Mouse (Mus musculus): ENCODE results near the gene Scn5a. TPM values are rescaled to one million over a fixed set of nuclear protein-coding genes. Genes with fewer than 3 reads are reported as not detected.

Scn5a gene
- not detected for total RNA-seq (2018; cell fraction: chromatin; rRNA removed)
- not detected for total RNA-seq (2018; cell fraction: cytosol; rRNA removed)
- total RNA-seq (2018; cell fraction: nucleus; rRNA removed), result not detected
- not detected in 3 replicates for polyA plus RNA-seq (2018)

GRCm38 (mm10) chr9:119578636-119579438 lies at the start of gene Scn5a:
TSS of gene Scn5a (minus strand) at chr9:119579016.
- Histone ChIP-seq H3K79me2 (ENCODE audit: inconsistent target) (no peaks in the 10 kb centered on the region), H3K36me3 (ENCODE audit: inconsistent target) (no peaks in the 10 kb centered on the region), H3K27ac (no peak within 1 kb of the TSS), H3K4me3 (ENCODE audit: inconsistent target) (no peak within 1 kb of the TSS)
- WGBS (ENCODE audit: missing documents), result 2% methylated on average over 96 of the region's 99 CpGs

GRCm38 (mm10) chr9:119627227-119627626 lies 48.4 kb upstream of the Scn5a start:
- Histone ChIP-seq H3K27ac (no peak overlapping the region), H3K79me2 (ENCODE audit: inconsistent target) (no peaks in the 10 kb centered on the region), H3K4me3 (ENCODE audit: inconsistent target) (no peak overlapping the region), H3K36me3 (ENCODE audit: inconsistent target) (no peaks in the 10 kb centered on the region)
- WGBS (ENCODE audit: missing documents), result 80% methylated on average over 6 of the region's 6 CpGs

DNA sequence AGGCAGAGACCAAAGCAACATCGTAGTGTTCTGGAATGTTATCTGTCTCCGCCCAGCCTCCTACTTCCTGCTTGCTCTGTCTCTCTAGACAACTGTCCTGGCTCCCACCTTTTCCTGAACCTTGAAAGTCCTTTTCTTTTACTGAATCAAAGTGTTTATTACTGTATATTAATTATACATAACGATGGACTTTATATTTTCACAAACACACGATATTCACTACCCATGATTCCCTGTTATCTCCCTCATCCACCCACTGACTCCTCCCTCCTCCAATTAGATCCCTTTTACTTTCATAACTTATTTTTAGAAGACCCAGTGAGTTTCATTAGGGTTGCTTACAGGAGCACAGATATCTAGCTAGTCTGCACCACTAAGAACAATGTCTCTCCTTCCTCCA lies 45.3 kb upstream of the Scn5a start:
- Histone ChIP-seq H3K27ac (no peak overlapping the region), H3K36me3 (ENCODE audit: inconsistent target) (no peaks in the 10 kb centered on the region), H3K79me2 (ENCODE audit: inconsistent target) (no peaks in the 10 kb centered on the region), H3K4me3 (ENCODE audit: inconsistent target) (no peak overlapping the region)
- WGBS (ENCODE audit: missing documents), result 80% methylated on average over 4 of the region's 4 CpGs

- H3K4me3 ChIP-seq (ENCODE audit: inconsistent target), result no peak overlapping the region
- no peak overlapping the region for H3K27ac ChIP-seq
- H3K36me3 ChIP-seq (ENCODE audit: inconsistent target), result no peaks in the 10 kb centered on the region
- no peaks in the 10 kb centered on the region for H3K79me2 ChIP-seq (ENCODE audit: inconsistent target)
- WGBS (ENCODE audit: missing documents), result 88% methylated on average over 6 of the region's 6 CpGs
Measured at GRCm38 (mm10) chr9:119614798-119615197, 36.0 kb upstream of the Scn5a start.

- Histone ChIP-seq H3K27ac (no peak overlapping the region), H3K4me3 (ENCODE audit: inconsistent target) (no peak overlapping the region), H3K36me3 (ENCODE audit: inconsistent target) (no peaks in the 10 kb centered on the region), H3K79me2 (ENCODE audit: inconsistent target) (no peaks in the 10 kb centered on the region)
- 87% methylated on average over 7 of the region's 7 CpGs for WGBS (ENCODE audit: missing documents)
Measured at GRCm38 (mm10) chr9:119610563-119611166, 31.8 kb upstream of the Scn5a start.

DNA sequence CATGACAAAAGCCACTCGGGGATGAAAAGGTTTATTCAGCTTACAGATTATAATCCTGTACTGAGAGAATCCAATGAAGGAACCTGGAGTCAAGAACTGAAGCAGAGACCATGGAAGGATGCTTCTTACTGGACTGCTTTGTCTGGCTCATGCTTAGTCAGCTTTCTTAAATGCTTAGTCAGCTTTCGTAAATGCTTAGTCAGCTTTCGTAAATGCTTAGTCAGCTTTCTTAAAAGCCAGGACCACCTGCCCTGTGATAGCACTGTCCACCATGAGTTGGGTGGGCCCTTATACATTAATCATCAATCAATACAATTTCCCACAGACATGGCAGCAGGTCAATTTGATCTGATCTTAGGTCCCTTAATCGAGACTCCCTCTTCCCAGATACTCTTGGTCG lies 28.1 kb upstream of the Scn5a start:
- H3K36me3 ChIP-seq (ENCODE audit: inconsistent target), result no peaks in the 10 kb centered on the region
- WGBS (ENCODE audit: missing documents), result 88% methylated on average over 5 of the region's 5 CpGs
- H3K79me2 ChIP-seq (ENCODE audit: inconsistent target), result no peaks in the 10 kb centered on the region
- no peak overlapping the region for H3K4me3 ChIP-seq (ENCODE audit: inconsistent target)
- H3K27ac ChIP-seq, result no peak overlapping the region

- no peak overlapping the region for H3K27ac ChIP-seq
- no peaks in the 10 kb centered on the region for H3K36me3 ChIP-seq (ENCODE audit: inconsistent target)
- WGBS (ENCODE audit: missing documents), result 82% methylated on average over 8 of the region's 8 CpGs
- H3K4me3 ChIP-seq (ENCODE audit: inconsistent target), result no peak overlapping the region
- H3K79me2 ChIP-seq (ENCODE audit: inconsistent target), result no peaks in the 10 kb centered on the region
Measured at GRCm38 (mm10) chr9:119604607-119605006, 25.8 kb upstream of the Scn5a start.

- H3K79me2 ChIP-seq (ENCODE audit: inconsistent target), result no peaks in the 10 kb centered on the region
- 88% methylated on average over 10 of the region's 10 CpGs for WGBS (ENCODE audit: missing documents)
- H3K4me3 ChIP-seq (ENCODE audit: inconsistent target), result no peak overlapping the region
- no peak overlapping the region for H3K27ac ChIP-seq
- H3K36me3 ChIP-seq (ENCODE audit: inconsistent target), result no peaks in the 10 kb centered on the region
Measured at GRCm38 (mm10) chr9:119598501-119598900, 19.7 kb upstream of the Scn5a start.

- 85% methylated on average over 8 of the region's 8 CpGs for WGBS (ENCODE audit: missing documents)
- Histone ChIP-seq H3K79me2 (ENCODE audit: inconsistent target) (no peaks in the 10 kb centered on the region), H3K27ac (no peak overlapping the region), H3K4me3 (ENCODE audit: inconsistent target) (no peak overlapping the region), H3K36me3 (ENCODE audit: inconsistent target) (no peaks in the 10 kb centered on the region)
Measured at GRCm38 (mm10) chr9:119597332-119597731, 18.5 kb upstream of the Scn5a start.

GRCm38 (mm10) chr9:119589592-119589991 lies 10.8 kb upstream of the Scn5a start:
- Histone ChIP-seq H3K4me3 (ENCODE audit: inconsistent target) (no peak overlapping the region), H3K27ac (no peak overlapping the region), H3K79me2 (ENCODE audit: inconsistent target) (no peaks in the 10 kb centered on the region), H3K36me3 (ENCODE audit: inconsistent target) (no peaks in the 10 kb centered on the region)
- WGBS (ENCODE audit: missing documents), result 93% methylated on average over 8 of the region's 8 CpGs

DNA sequence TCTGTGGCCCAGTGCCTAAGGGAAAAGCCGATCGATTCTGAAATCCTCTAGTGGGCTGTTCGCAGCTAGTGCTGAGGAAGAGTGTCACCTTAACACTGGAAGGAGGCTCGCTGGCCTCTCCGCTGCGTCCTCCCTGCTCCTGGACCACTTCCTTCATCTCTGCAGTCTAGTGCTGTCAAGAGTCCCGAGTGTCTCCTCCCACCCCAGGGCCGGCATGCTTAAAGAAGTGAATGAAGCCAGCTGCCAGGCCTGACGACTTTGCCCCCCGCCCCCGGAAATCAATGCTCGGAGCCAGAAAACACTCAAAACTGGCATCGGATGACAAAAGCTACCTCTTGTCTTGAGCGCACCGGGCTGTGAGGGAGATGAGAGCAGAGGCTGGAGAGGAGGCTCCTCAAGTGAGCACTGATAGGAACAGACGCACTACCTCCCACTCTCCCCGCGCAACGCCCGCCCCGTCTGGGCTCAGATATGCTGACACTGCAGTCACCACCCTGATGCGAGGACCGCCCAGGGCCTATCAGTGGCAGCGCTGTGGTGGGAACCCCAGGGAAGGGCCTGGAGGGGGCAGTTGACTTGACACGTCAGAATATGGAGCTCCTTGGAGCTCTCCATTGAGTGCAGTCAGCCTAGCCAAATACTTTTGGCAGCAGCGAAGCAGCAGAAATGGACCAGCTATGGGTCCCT lies 10.1 kb upstream of the Scn5a start:
- 39% methylated on average over 26 of the region's 26 CpGs for WGBS (ENCODE audit: missing documents)
- no peak overlapping the region for H3K27ac ChIP-seq
- H3K79me2 ChIP-seq (ENCODE audit: inconsistent target), result no peaks in the 10 kb centered on the region
- no peak overlapping the region for H3K4me3 ChIP-seq (ENCODE audit: inconsistent target)
- no peaks in the 10 kb centered on the region for H3K36me3 ChIP-seq (ENCODE audit: inconsistent target)

- Histone ChIP-seq H3K36me3 (ENCODE audit: inconsistent target) (no peaks in the 10 kb centered on the region), H3K79me2 (ENCODE audit: inconsistent target) (no peaks in the 10 kb centered on the region), H3K4me3 (ENCODE audit: inconsistent target) (no peak overlapping the region), H3K27ac (no peak overlapping the region)
- WGBS (ENCODE audit: missing documents), result 2% methylated on average over 6 of the region's 6 CpGs
Measured at GRCm38 (mm10) chr9:119580668-119581067, 1.9 kb upstream of the Scn5a start.

- Histone ChIP-seq H3K27ac (no peak overlapping the region), H3K4me3 (ENCODE audit: inconsistent target) (no peak overlapping the region), H3K79me2 (ENCODE audit: inconsistent target) (no peaks in the 10 kb centered on the region), H3K36me3 (ENCODE audit: inconsistent target) (no peaks in the 10 kb centered on the region)
- WGBS (ENCODE audit: missing documents), result 87% methylated on average over 17 of the region's 17 CpGs
Measured at GRCm38 (mm10) chr9:119580187-119580586, 1.4 kb upstream of the Scn5a start.

GRCm38 (mm10) chr9:119578311-119578635 lies 543 bp downstream of the Scn5a start:
- WGBS (ENCODE audit: missing documents), result 4% methylated on average over 24 of the region's 24 CpGs
- Histone ChIP-seq H3K4me3 (ENCODE audit: inconsistent target) (no peak overlapping the region), H3K36me3 (ENCODE audit: inconsistent target) (no peaks in the 10 kb centered on the region), H3K79me2 (ENCODE audit: inconsistent target) (no peaks in the 10 kb centered on the region), H3K27ac (no peak overlapping the region)

- H3K4me3 ChIP-seq (ENCODE audit: inconsistent target), result no peak overlapping the region
- 62% methylated on average over 2 of the region's 2 CpGs for WGBS (ENCODE audit: missing documents)
Measured at GRCm38 (mm10) chr9:119576977-119577376, 1.8 kb downstream of the Scn5a start.

More at GRCm38 (mm10) chr9:119576977-119577376, 1.8 kb downstream of the Scn5a start:
- Histone ChIP-seq H3K79me2 (ENCODE audit: inconsistent target) (no peaks in the 10 kb centered on the region), H3K27ac (no peak overlapping the region), H3K36me3 (ENCODE audit: inconsistent target) (no peaks in the 10 kb centered on the region)

All from macrophage (primary cell).